Mouse (Mus musculus) limb, embryonic 15.5 days (tissue): Measurements from ENCODE around the gene Unc13d. TPM values are rescaled to one million over a fixed set of nuclear protein-coding genes. Genes with fewer than 3 reads are reported as not detected.

Experiments used
- ATAC-seq: fragments of 200-750 bp; cut with Nextera tagmentation; 2 replicates; pipeline ENCODE4 v1.8.0; 2017; ENCODE audit warnings: low read depth, moderate TSS enrichment; ENCODE audit not compliant: insufficient number of reproducible peaks, low FRiP score, low TSS enrichment
- H3K27ac ChIP-seq: fragments of 300-500 bp; sonication (generic); 2 replicates; pipeline ENCODE4 v1.5.1; 2015; ENCODE audit warnings: moderate library complexity, mild to moderate bottlenecking, inconsistent platforms
- H3K27me3 ChIP-seq: fragments of 300-500 bp; sonication (generic); 2 replicates; pipeline ENCODE4 v1.6.1; 2015; ENCODE audit warnings: inconsistent platforms
- H3K36me3 ChIP-seq: fragments of 300-500 bp; sonication (generic); 2 replicates; pipeline ENCODE4 v1.6.1; 2015; ENCODE audit warnings: inconsistent platforms
- H3K4me1 ChIP-seq: fragments of 300-500 bp; sonication (generic); 2 replicates; pipeline ENCODE4 v1.6.1; 2015; ENCODE audit warnings: inconsistent platforms
- H3K4me2 ChIP-seq: fragments of 300-500 bp; sonication (generic); 2 replicates; pipeline ENCODE4 v1.6.1; 2015; ENCODE audit warnings: mild to moderate bottlenecking, inconsistent platforms
- H3K4me3 ChIP-seq: fragments of 300-500 bp; sonication (generic); 2 replicates; pipeline ENCODE4 v1.5.1; 2015; ENCODE audit warnings: mild to moderate bottlenecking, inconsistent platforms
- H3K9ac ChIP-seq: fragments of 300-500 bp; sonication (generic); 2 replicates; pipeline ENCODE4 v1.6.1; 2015; ENCODE audit warnings: inconsistent platforms
- H3K9me3 ChIP-seq: fragments of 300-500 bp; sonication (generic); 2 replicates; pipeline ENCODE4 v1.6.1; 2016; ENCODE audit warnings: inconsistent platforms
- WGBS: fragments of 180-500 bp; shearing (Covaris S2); methylation state at CpG from one replicate; pipeline ENCODE4 v1.1.7; 2015; 5-methylcytosine and 5-hydroxymethylcytosine counted together
- polyA plus RNA-seq: library from polyadenylated mRNA; unstranded; fragments of >200 nt; fragmentation: Nextera tagmentation; extraction: Ambion mirVana; gene quantifications from 2 replicates; pipeline ENCODE4 v1.2.1, GENCODE M21; 2015

Unc13d gene
- polyA plus RNA-seq, 1 experiment from 2014 or later: 8.8 TPM

- H3K36me3 ChIP-seq: peaks cover 25% of the 10 kb centered on the region
- peak within 1 kb of the TSS; percentile 52 for H3K4me3 ChIP-seq
- no peaks in the 10 kb centered on the region for H3K9me3 ChIP-seq
- no peaks in the 10 kb centered on the region for H3K27me3 ChIP-seq
- 3% methylated on average over 36 of the region's 43 CpGs for WGBS
- H3K4me2 ChIP-seq: peak within 1 kb of the TSS; percentile 60
- H3K9ac ChIP-seq: peak within 1 kb of the TSS; percentile 37
- H3K4me1 ChIP-seq: peaks cover 24% of the 10 kb centered on the region
- H3K27ac ChIP-seq: peak within 1 kb of the TSS; percentile 84
- ATAC-seq: peak; percentile 94
Observed at GRCm38 (mm10) chr11:116086258-116087193, 8.8 kb upstream of the Unc13d start, which contains the start of gene Wbp2. TSS of gene Wbp2 (minus strand) at chr11:116086995.

- no peaks in the 10 kb centered on the region for H3K27me3 ChIP-seq
- H3K36me3 ChIP-seq: peaks cover 48% of the 10 kb centered on the region
- 82% methylated on average over 6 of the region's 6 CpGs for WGBS
- H3K9ac ChIP-seq: no peak overlapping the region
- no peak overlapping the region for H3K4me3 ChIP-seq
- peaks cover 24% of the 10 kb centered on the region for H3K4me1 ChIP-seq
- no peak overlapping the region for H3K4me2 ChIP-seq
- no peak for ATAC-seq
- 0 out of 2 replicates have a peak overlapping the region, but pooled peaks have one; percentile 2 for H3K27ac ChIP-seq
- no peaks in the 10 kb centered on the region for H3K9me3 ChIP-seq
Observed at GRCm38 (mm10) chr11:116084166-116084565, 6.4 kb upstream of the Unc13d start.

GRCm38 (mm10) chr11:116083096-116083672 is 5.4 kb upstream of the Unc13d start:
- WGBS: 87% methylated on average over 14 of the region's 14 CpGs
- H3K4me1 ChIP-seq: peaks cover 30% of the 10 kb centered on the region
- peaks cover 52% of the 10 kb centered on the region for H3K36me3 ChIP-seq
- no peaks in the 10 kb centered on the region for H3K9me3 ChIP-seq
- H3K27ac ChIP-seq: no peak overlapping the region
- H3K9ac ChIP-seq: no peak overlapping the region
- no peak overlapping the region for H3K4me2 ChIP-seq
- H3K4me3 ChIP-seq: no peak overlapping the region
- ATAC-seq: no peak
- no peaks in the 10 kb centered on the region for H3K27me3 ChIP-seq

GRCm38 (mm10) chr11:116081081-116081480 is 3.3 kb upstream of the Unc13d start:
- WGBS: 71% methylated on average over 6 of the region's 6 CpGs
- H3K27ac ChIP-seq: no peak overlapping the region
- no peak overlapping the region for H3K9ac ChIP-seq
- peaks cover 39% of the 10 kb centered on the region for H3K4me1 ChIP-seq
- H3K4me2 ChIP-seq: no peak overlapping the region
- no peaks in the 10 kb centered on the region for H3K27me3 ChIP-seq
- H3K36me3 ChIP-seq: peaks cover 52% of the 10 kb centered on the region
- H3K4me3 ChIP-seq: no peak overlapping the region
- no peak for ATAC-seq
- H3K9me3 ChIP-seq: no peaks in the 10 kb centered on the region

- WGBS: 77% methylated on average over 10 of the region's 10 CpGs
- no peaks in the 10 kb centered on the region for H3K27me3 ChIP-seq
- H3K4me1 ChIP-seq: peaks cover 33% of the 10 kb centered on the region
- H3K9ac ChIP-seq: no peak overlapping the region
- H3K4me3 ChIP-seq: no peak overlapping the region
- no peak overlapping the region for H3K4me2 ChIP-seq
- H3K36me3 ChIP-seq: peaks cover 52% of the 10 kb centered on the region
- H3K27ac ChIP-seq: peak overlapping the region; percentile 55; the same call in 1 of the 2 replicates
- no peaks in the 10 kb centered on the region for H3K9me3 ChIP-seq
- no peak for ATAC-seq
Observed at GRCm38 (mm10) chr11:116079511-116079910, 1.8 kb upstream of the Unc13d start.

GRCm38 (mm10) chr11:116078676-116079320 is 1.0 kb upstream of the Unc13d start:
- H3K4me3 ChIP-seq: no peak overlapping the region
- H3K9me3 ChIP-seq: no peaks in the 10 kb centered on the region
- H3K27me3 ChIP-seq: no peaks in the 10 kb centered on the region
- H3K9ac ChIP-seq: no peak overlapping the region
- H3K27ac ChIP-seq: 0 out of 2 replicates have a peak overlapping the region, but pooled peaks have one; percentile 55
- no peak overlapping the region for H3K4me2 ChIP-seq
- peaks cover 48% of the 10 kb centered on the region for H3K36me3 ChIP-seq
- H3K4me1 ChIP-seq: peaks cover 28% of the 10 kb centered on the region
- 48% methylated on average over 10 of the region's 10 CpGs for WGBS
- ATAC-seq: no peak

GRCm38 (mm10) chr11:116078221-116078620 is 460 bp upstream of the Unc13d start:
- no peak overlapping the region for H3K9ac ChIP-seq

GRCm38 (mm10) chr11:116076836-116077235 is 925 bp downstream of the Unc13d start:
- Histone ChIP-seq H3K4me3 (no peak overlapping the region), H3K4me1 (peaks cover 27% of the 10 kb centered on the region), H3K9ac (no peak overlapping the region), H3K4me2 (0 out of 2 replicates have a peak overlapping the region, but pooled peaks have one; percentile 47), H3K36me3 (peaks cover 31% of the 10 kb centered on the region), H3K27me3 (no peaks in the 10 kb centered on the region), H3K9me3 (no peaks in the 10 kb centered on the region), H3K27ac (no peak overlapping the region)
- no peak for ATAC-seq
- 82% methylated on average over 7 of the region's 7 CpGs for WGBS

More at GRCm38 (mm10) chr11:116078221-116078620, 460 bp upstream of the Unc13d start:
- H3K4me3 ChIP-seq: peak overlapping the region; percentile 22
- H3K36me3 ChIP-seq: peaks cover 42% of the 10 kb centered on the region
- H3K4me2 ChIP-seq: peak overlapping the region; percentile 47
- peak overlapping the region; percentile 83 for H3K27ac ChIP-seq
- WGBS: 8% methylated on average over 16 of the region's 16 CpGs
- H3K4me1 ChIP-seq: peaks cover 27% of the 10 kb centered on the region
- no peak for ATAC-seq
- H3K9me3 ChIP-seq: no peaks in the 10 kb centered on the region
- H3K27me3 ChIP-seq: no peaks in the 10 kb centered on the region

GRCm38 (mm10) chr11:116076266-116076540 is 1.6 kb downstream of the Unc13d start:
- no peaks in the 10 kb centered on the region for H3K9me3 ChIP-seq
- H3K4me3 ChIP-seq: no peak overlapping the region
- 58% methylated on average over 7 of the region's 7 CpGs for WGBS
- H3K27ac ChIP-seq: no peak overlapping the region
- H3K4me2 ChIP-seq: no peak overlapping the region
- ATAC-seq: no peak
- H3K4me1 ChIP-seq: peaks cover 27% of the 10 kb centered on the region
- H3K36me3 ChIP-seq: peaks cover 25% of the 10 kb centered on the region
- no peak overlapping the region for H3K9ac ChIP-seq
- H3K27me3 ChIP-seq: no peaks in the 10 kb centered on the region

- no peak overlapping the region for H3K9ac ChIP-seq
- H3K36me3 ChIP-seq: peaks cover 20% of the 10 kb centered on the region
- peaks cover 27% of the 10 kb centered on the region for H3K4me1 ChIP-seq
- 57% methylated on average over 20 of the region's 20 CpGs for WGBS
- no peaks in the 10 kb centered on the region for H3K27me3 ChIP-seq
- H3K4me2 ChIP-seq: no peak overlapping the region
- ATAC-seq: no peak
- H3K9me3 ChIP-seq: no peaks in the 10 kb centered on the region
- H3K4me3 ChIP-seq: no peak overlapping the region
- no peak overlapping the region for H3K27ac ChIP-seq
Observed at GRCm38 (mm10) chr11:116075539-116076265, 2.1 kb downstream of the Unc13d start.

- Histone ChIP-seq H3K9me3 (no peaks in the 10 kb centered on the region), H3K4me2 (no peak overlapping the region), H3K9ac (no peak overlapping the region), H3K27ac (no peak overlapping the region), H3K27me3 (no peaks in the 10 kb centered on the region), H3K36me3 (peaks cover 8% of the 10 kb centered on the region), H3K4me3 (no peak overlapping the region), H3K4me1 (peaks cover 27% of the 10 kb centered on the region)
- WGBS: 52% methylated on average over 7 of the region's 7 CpGs
- ATAC-seq: no peak
Observed at GRCm38 (mm10) chr11:116074436-116074991, 3.2 kb downstream of the Unc13d start.
